Mouse (Mus musculus) forebrain, embryonic 11.5 days (tissue): ENCODE measurements around the gene Pcid2. TPM values are rescaled to one million over a fixed set of nuclear protein-coding genes. Genes with fewer than 3 reads are reported as not detected.

Experiments used
- ATAC-seq: fragments of 200-750 bp; cut with Nextera tagmentation; replicated peaks from 2 replicates; pipeline ENCODE4 v1.8.0; 2017; ENCODE audit warnings: moderate TSS enrichment; ENCODE audit not compliant: low FRiP score
- DNase-seq: peaks from one replicate; pipeline ENCODE4 v3.0.0-alpha.2; 2017; ENCODE audit warnings: low spot score
- H3K27ac ChIP-seq: fragments of 300-500 bp; sonication (generic); 2 replicates; pipeline ENCODE4 v1.5.1; 2014; ENCODE audit warnings: low read depth, low read length
- H3K27me3 ChIP-seq: fragments of 300-500 bp; sonication (generic); 2 replicates; pipeline ENCODE4 v1.6.1; 2014; ENCODE audit warnings: mild to moderate bottlenecking, low read length, mixed read lengths; ENCODE audit not compliant: control insufficient read depth, insufficient read depth
- H3K36me3 ChIP-seq: fragments of 300-500 bp; sonication (generic); 2 replicates; pipeline ENCODE4 v1.6.1; 2014; ENCODE audit warnings: mild to moderate bottlenecking, low read length, moderate library complexity, mixed read lengths; ENCODE audit not compliant: control insufficient read depth, insufficient read depth
- H3K4me1 ChIP-seq: fragments of 300-500 bp; sonication (generic); replicated peaks from 2 replicates; pipeline ENCODE4 v1.6.1; 2014; ENCODE audit warnings: low read length, mixed read lengths; ENCODE audit not compliant: control insufficient read depth, insufficient read depth
- H3K4me2 ChIP-seq: fragments of 300-500 bp; sonication (generic); 2 replicates; pipeline ENCODE4 v1.6.1; 2014; ENCODE audit warnings: low read depth, mild to moderate bottlenecking, low read length, moderate library complexity, mixed read lengths; ENCODE audit not compliant: severe bottlenecking
- H3K4me3 ChIP-seq: fragments of 300-500 bp; sonication (generic); 2 replicates; pipeline ENCODE4 v1.5.1; 2014; ENCODE audit warnings: low read depth, low read length
- H3K9ac ChIP-seq: fragments of 300-500 bp; sonication (generic); 2 replicates; pipeline ENCODE4 v1.6.1; 2014; ENCODE audit warnings: low read length
- H3K9me3 ChIP-seq: fragments of 300-500 bp; sonication (generic); 2 replicates; pipeline ENCODE4 v1.6.1; 2016; ENCODE audit warnings: low read length, mixed read lengths; ENCODE audit not compliant: control insufficient read depth
- WGBS: fragments of 180-500 bp; shearing (Covaris S2); extraction: QIAGEN DNeasy Blood & Tissue Kit; methylation state at CpG from one replicate; pipeline ENCODE4 v1.1.7; 2014; 5-methylcytosine and 5-hydroxymethylcytosine counted together
- microRNA-seq: library from miRNA; unstranded; fragments of <30 nt; microRNA quantifications from one replicate; pipeline ENCODE4, GENCODE M21; 2016; ENCODE audit not compliant: insufficient number of aligned reads
- polyA plus RNA-seq: library from polyadenylated mRNA; unstranded; fragments of >200 nt; fragmentation: Nextera tagmentation; extraction: Ambion mirVana; gene quantifications from 2 replicates; pipeline ENCODE4 v1.2.1, GENCODE M21; 2014

Pcid2 gene
- polyA plus RNA-seq, 1 experiment from 2014 or later = 51.0 TPM

DNA sequence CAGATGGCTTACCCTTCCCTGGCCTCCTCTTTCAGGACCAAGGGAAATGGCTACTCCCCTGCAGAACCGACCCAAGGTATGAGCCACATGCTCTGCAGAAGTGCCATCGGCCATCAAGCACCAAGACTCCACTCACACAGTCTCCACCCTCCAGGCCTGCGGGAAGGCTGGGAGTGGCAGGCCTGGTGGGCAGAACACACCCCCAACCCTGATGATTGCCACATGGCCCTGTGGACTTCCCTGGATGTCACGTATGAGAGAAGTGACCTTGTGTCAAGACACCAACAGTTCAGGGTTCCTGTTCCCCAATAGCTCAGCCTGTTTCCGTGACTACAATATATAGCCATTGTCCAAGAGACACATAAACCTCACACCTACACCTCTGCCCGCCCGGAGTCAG lies 68.2 kb downstream of the Pcid2 start, which contains the start of gene F10:
Gene F10, plus strand, starts transcription at position 294 of the 400 bp plus-strand sequence.
- WGBS = 81% methylated on average over 7 of the region's 7 CpGs
- no peak within 1 kb of the TSS for H3K27ac ChIP-seq
- DNase-seq = no peak
- no peaks in the 10 kb centered on the region for H3K4me1 ChIP-seq
- no peaks in the 10 kb centered on the region for H3K9me3 ChIP-seq
- no peak for ATAC-seq
- H3K9ac ChIP-seq = no peak within 1 kb of the TSS
- H3K4me2 ChIP-seq = no peak within 1 kb of the TSS
- H3K36me3 ChIP-seq = no peaks in the 10 kb centered on the region
- H3K27me3 ChIP-seq = no peaks in the 10 kb centered on the region
- no peak within 1 kb of the TSS for H3K4me3 ChIP-seq

- Histone ChIP-seq H3K4me1 (no peaks in the 10 kb centered on the region), H3K36me3 (no peaks in the 10 kb centered on the region), H3K4me2 (no peak overlapping the region), H3K4me3 (no peak overlapping the region), H3K27ac (no peak overlapping the region), H3K9ac (no peak overlapping the region), H3K27me3 (no peaks in the 10 kb centered on the region), H3K9me3 (no peaks in the 10 kb centered on the region)
- 92% methylated on average over 10 of the region's 10 CpGs for WGBS
- DNase-seq (no peak), ATAC-seq (no peak)
Observed at GRCm38 (mm10) chr8:13036346-13036812, 68.9 kb downstream of the Pcid2 start.

DNA sequence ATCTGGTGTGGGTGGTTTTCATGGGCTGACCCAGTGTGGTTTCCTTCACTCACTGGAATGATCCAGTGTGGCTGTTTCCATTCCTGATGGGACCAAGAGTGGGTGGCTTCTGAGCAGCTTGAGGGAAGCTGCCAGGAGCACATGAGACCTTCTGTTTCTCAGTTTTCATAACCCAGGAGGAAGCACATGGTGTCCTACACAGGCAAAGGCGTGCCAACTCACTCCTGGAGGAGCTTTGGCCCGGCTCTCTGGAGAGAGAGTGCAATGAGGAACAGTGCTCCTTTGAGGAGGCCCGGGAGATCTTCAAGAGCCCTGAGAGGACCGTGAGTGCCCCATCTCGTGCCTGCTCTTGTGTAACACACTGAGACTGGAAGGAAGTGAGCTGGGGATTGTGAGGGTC lies 76.8 kb downstream of the Pcid2 start:
- Histone ChIP-seq H3K36me3 (no peaks in the 10 kb centered on the region), H3K4me2 (no peak overlapping the region), H3K4me3 (no peak overlapping the region), H3K9ac (no peak overlapping the region), H3K27ac (no peak overlapping the region), H3K9me3 (no peaks in the 10 kb centered on the region), H3K4me1 (no peaks in the 10 kb centered on the region), H3K27me3 (no peaks in the 10 kb centered on the region)
- ATAC-seq (no peak), DNase-seq (no peak)
- 78% methylated on average over 5 of the region's 5 CpGs for WGBS

DNA sequence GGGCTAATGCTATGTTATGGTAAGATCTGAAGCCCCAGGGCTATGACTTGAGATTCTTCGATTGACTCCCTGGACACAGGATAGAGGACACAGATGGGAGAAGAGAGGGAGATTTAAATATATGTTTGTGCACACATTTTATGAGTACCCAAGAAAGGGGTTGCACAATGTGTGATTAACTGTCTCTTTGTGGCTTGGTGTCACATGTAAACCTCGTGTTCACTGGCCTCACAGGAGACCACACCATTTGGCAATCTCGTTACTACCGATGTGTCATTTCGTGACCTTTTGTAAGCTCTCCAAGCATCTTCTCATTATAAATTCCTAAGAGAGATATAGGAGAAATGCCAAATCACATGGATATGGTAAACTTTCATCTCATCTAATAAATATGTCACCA lies 77.6 kb downstream of the Pcid2 start:
- Histone ChIP-seq H3K4me1 (no peaks in the 10 kb centered on the region), H3K4me2 (no peak overlapping the region), H3K27me3 (no peaks in the 10 kb centered on the region), H3K9me3 (no peaks in the 10 kb centered on the region), H3K36me3 (no peaks in the 10 kb centered on the region), H3K9ac (no peak overlapping the region), H3K27ac (no peak overlapping the region), H3K4me3 (no peak overlapping the region)
- DNase-seq = no peak
- ATAC-seq = no peak
- WGBS = 84% methylated on average over 5 of the region's 5 CpGs

Small RNA genes lying within 50 kb of the gene (microRNA-seq; reads per million reads assigned to microRNA genes)
- not detected for gene Mir7065

Other genes with a start within 250 kb of the Pcid2 start
- gene Mcf2l, start 231.7 kb downstream of the Pcid2 start, polyA plus RNA-seq = 55.5 and 63.8 TPM in 2 replicates
- gene F7, start 79.4 kb downstream of the Pcid2 start, polyA plus RNA-seq = not detected in 2 replicates
- gene F10, start 68.2 kb downstream of the Pcid2 start, polyA plus RNA-seq = 0.51 and 1.1 TPM in 2 replicates
- gene Proz, start 44.5 kb downstream of the Pcid2 start, polyA plus RNA-seq = 0.47 and 0.79 TPM in 2 replicates
- 86.6 and 91.4 TPM in 2 replicates for gene Cul4a, start 162 bp upstream of the Pcid2 start, polyA plus RNA-seq
- 240 and 251 TPM in 2 replicates for gene Lamp1, start 53.7 kb upstream of the Pcid2 start, polyA plus RNA-seq
- gene Grtp1, start 95.2 kb upstream of the Pcid2 start, polyA plus RNA-seq = 18.3 and 21.4 TPM in 2 replicates
- gene Adprhl1, start 148.7 kb upstream of the Pcid2 start, polyA plus RNA-seq = not detected in 2 replicates
- gene Dcun1d2, start 182.7 kb upstream of the Pcid2 start, polyA plus RNA-seq = 33.8 and 34.6 TPM in 2 replicates
- gene Tmco3, start 182.7 kb upstream of the Pcid2 start, polyA plus RNA-seq = 40.0 and 40.8 TPM in 2 replicates
- 237 and 244 TPM in 2 replicates for gene Tfdp1, start 233.3 kb upstream of the Pcid2 start, polyA plus RNA-seq